Mouse (Mus musculus) lung, embryonic 14.5 days (tissue): Measurements from ENCODE around the gene Gm17268. TPM values are rescaled to one million over a fixed set of nuclear protein-coding genes. Genes with fewer than 3 reads are reported as not detected.

Experiments used
- ATAC-seq: fragments of 200-750 bp; cut with Nextera tagmentation; 2 replicates; pipeline ENCODE4 v1.8.0; 2017; ENCODE audit warnings: mild to moderate bottlenecking, moderate TSS enrichment, moderate library complexity; ENCODE audit not compliant: insufficient read depth
- DNase-seq: peaks from one replicate; pipeline ENCODE4 v3.0.0-alpha.2; 2015
- H3K27ac ChIP-seq: fragments of 300-500 bp; sonication (generic); 2 replicates; pipeline ENCODE4 v1.5.1; 2014; ENCODE audit warnings: low read depth, mild to moderate bottlenecking, moderate library complexity
- H3K27me3 ChIP-seq: fragments of 300-500 bp; sonication (generic); 2 replicates; pipeline ENCODE4 v1.6.1; 2014; ENCODE audit warnings: low read length, control low read depth; ENCODE audit not compliant: insufficient read depth
- H3K36me3 ChIP-seq: fragments of 300-500 bp; sonication (generic); 2 replicates; pipeline ENCODE4 v1.6.1; 2014; ENCODE audit warnings: control low read depth; ENCODE audit not compliant: insufficient read depth
- H3K4me1 ChIP-seq: fragments of 300-500 bp; sonication (generic); 2 replicates; pipeline ENCODE4 v1.6.1; 2014; ENCODE audit warnings: antibody characterized with exemption, control low read depth; ENCODE audit not compliant: insufficient read depth
- H3K4me2 ChIP-seq: fragments of 300-500 bp; sonication (generic); 2 replicates; pipeline ENCODE4 v1.6.1; 2014; ENCODE audit warnings: mild to moderate bottlenecking
- H3K4me3 ChIP-seq: fragments of 300-500 bp; sonication (generic); 2 replicates; pipeline ENCODE4 v1.5.1; 2014; ENCODE audit warnings: low read depth, low read length
- H3K9ac ChIP-seq: fragments of 300-500 bp; sonication (generic); 2 replicates; pipeline ENCODE4 v1.6.1; 2014
- H3K9me3 ChIP-seq: fragments of 300-500 bp; sonication (generic); 2 replicates; pipeline ENCODE4 v1.6.1; 2016; ENCODE audit warnings: low read depth, low read length, control low read depth
- CTCF ChIP-seq: IDR thresholded peaks from 2 replicates; pipeline ENCODE4 v1.5.1; 2016; ENCODE audit warnings: antibody characterized with exemption, low read depth
- WGBS: fragments of 180-500 bp; shearing (Covaris S2); extraction: QIAGEN DNeasy Blood & Tissue Kit; methylation state at CpG from one replicate; pipeline ENCODE4 v1.1.7; 2014; 5-methylcytosine and 5-hydroxymethylcytosine counted together
- polyA plus RNA-seq: library from polyadenylated mRNA; unstranded; fragments of >200 nt; fragmentation: Nextera tagmentation; extraction: Ambion mirVana; gene quantifications from 2 replicates; pipeline ENCODE4 v1.2.1, GENCODE M21; 2014

The Gm17268 gene
- polyA plus RNA-seq, 1 experiment from 2014 or later: not detected

GRCm38 (mm10) chr11:82000581-82000980 lies 37.8 kb downstream of the Gm17268 start:
- no peak overlapping the region for H3K9ac ChIP-seq
- H3K9me3 ChIP-seq: no peaks in the 10 kb centered on the region
- ATAC-seq (no peak), DNase-seq (no peak)
- 63% methylated on average over 5 of the region's 5 CpGs for WGBS
- H3K4me3 ChIP-seq: no peak overlapping the region
- no peak overlapping the region for H3K4me2 ChIP-seq
- H3K27ac ChIP-seq: no peak overlapping the region
- no peak for TF ChIP-seq CTCF
- no peaks in the 10 kb centered on the region for H3K4me1 ChIP-seq
- no peaks in the 10 kb centered on the region for H3K36me3 ChIP-seq
- no peaks in the 10 kb centered on the region for H3K27me3 ChIP-seq

GRCm38 (mm10) chr11:81999469-81999868 lies 38.9 kb downstream of the Gm17268 start:
- Histone ChIP-seq H3K9me3 (no peaks in the 10 kb centered on the region), H3K9ac (no peak overlapping the region), H3K27me3 (no peaks in the 10 kb centered on the region), H3K4me3 (no peak overlapping the region), H3K4me2 (no peak overlapping the region), H3K27ac (no peak overlapping the region), H3K4me1 (no peaks in the 10 kb centered on the region), H3K36me3 (no peaks in the 10 kb centered on the region)
- TF ChIP-seq CTCF: no peak
- no peak for ATAC-seq
- WGBS: 65% methylated on average over 4 of the region's 4 CpGs
- DNase-seq: no peak

- H3K4me1 ChIP-seq: no peaks in the 10 kb centered on the region
- DNase-seq: no peak
- no peak overlapping the region for H3K4me3 ChIP-seq
- WGBS: 82% methylated on average over 3 of the region's 3 CpGs
- H3K9ac ChIP-seq: no peak overlapping the region
- no peak for ATAC-seq
- H3K4me2 ChIP-seq: no peak overlapping the region
- no peaks in the 10 kb centered on the region for H3K9me3 ChIP-seq
- no peak for TF ChIP-seq CTCF
- no peaks in the 10 kb centered on the region for H3K36me3 ChIP-seq
- H3K27ac ChIP-seq: no peak overlapping the region
- no peaks in the 10 kb centered on the region for H3K27me3 ChIP-seq
These were observed 39.7 kb downstream of the Gm17268 start for GRCm38 (mm10) chr11:81998646-81999045.

- TF ChIP-seq CTCF: no peak
- Histone ChIP-seq H3K4me2 (no peak overlapping the region), H3K9me3 (no peaks in the 10 kb centered on the region), H3K27ac (no peak overlapping the region), H3K36me3 (no peaks in the 10 kb centered on the region), H3K4me3 (no peak overlapping the region), H3K4me1 (no peaks in the 10 kb centered on the region), H3K27me3 (no peaks in the 10 kb centered on the region), H3K9ac (no peak overlapping the region)
- ATAC-seq (no peak), DNase-seq (no peak)
- WGBS: 86% methylated on average over 5 of the region's 5 CpGs
These were observed 41.3 kb downstream of the Gm17268 start for GRCm38 (mm10) chr11:81997085-81997484.

GRCm38 (mm10) chr11:81996172-81996841 lies 42.1 kb downstream of the Gm17268 start:
- H3K27ac ChIP-seq: no peak overlapping the region
- H3K9ac ChIP-seq: no peak overlapping the region
- no peaks in the 10 kb centered on the region for H3K9me3 ChIP-seq
- 62% methylated on average over 10 of the region's 10 CpGs for WGBS
- DNase-seq (peak; percentile 84), ATAC-seq (no peak; the same call in 1 of the 2 replicates)
- no peak overlapping the region for H3K4me3 ChIP-seq
- no peaks in the 10 kb centered on the region for H3K36me3 ChIP-seq
- no peaks in the 10 kb centered on the region for H3K4me1 ChIP-seq
- H3K4me2 ChIP-seq: no peak overlapping the region
- H3K27me3 ChIP-seq: no peaks in the 10 kb centered on the region
- TF ChIP-seq CTCF: peak; percentile 100

GRCm38 (mm10) chr11:81983146-81983545 lies 55.2 kb downstream of the Gm17268 start:
- Histone ChIP-seq H3K9ac (no peak overlapping the region), H3K27ac (no peak overlapping the region), H3K27me3 (no peaks in the 10 kb centered on the region), H3K4me3 (no peak overlapping the region), H3K4me2 (no peak overlapping the region), H3K9me3 (no peaks in the 10 kb centered on the region), H3K4me1 (no peaks in the 10 kb centered on the region), H3K36me3 (no peaks in the 10 kb centered on the region)
- TF ChIP-seq CTCF: peak; percentile 76
- WGBS: 36% methylated on average over 5 of the region's 5 CpGs
- peak; percentile 88 for DNase-seq
- ATAC-seq: no peak

- no peak overlapping the region for H3K4me3 ChIP-seq
- H3K9ac ChIP-seq: no peak overlapping the region
- H3K27me3 ChIP-seq: no peaks in the 10 kb centered on the region
- no peak for TF ChIP-seq CTCF
- H3K4me1 ChIP-seq: no peaks in the 10 kb centered on the region
- H3K9me3 ChIP-seq: no peaks in the 10 kb centered on the region
- H3K27ac ChIP-seq: no peak overlapping the region
- peak; percentile 46 for DNase-seq
- no peaks in the 10 kb centered on the region for H3K36me3 ChIP-seq
- WGBS: 18% methylated on average over 11 of the region's 11 CpGs
- no peak overlapping the region for H3K4me2 ChIP-seq
- no peak for ATAC-seq
These were observed 56.2 kb downstream of the Gm17268 start for GRCm38 (mm10) chr11:81982191-81982590.

Other genes with a start within 250 kb of the Gm17268 start
- gene 5530401A14Rik, start 177.9 kb downstream of the Gm17268 start, polyA plus RNA-seq: not detected in 2 replicates
- gene Asic2, start 70.1 kb downstream of the Gm17268 start, polyA plus RNA-seq: 0.28 and 0.34 TPM in 2 replicates
- 35.2 and 36.9 TPM in 2 replicates for gene Ccl2, start 3.0 kb downstream of the Gm17268 start, polyA plus RNA-seq
- gene Ccl7, start 7.2 kb upstream of the Gm17268 start, polyA plus RNA-seq: 11.6 and 13.4 TPM in 2 replicates
- gene Ccl11, start 19.3 kb upstream of the Gm17268 start, polyA plus RNA-seq: 52.3 and 57.3 TPM in 2 replicates
- 2.9 and 5.3 TPM in 2 replicates for gene Ccl12, start 63.3 kb upstream of the Gm17268 start, polyA plus RNA-seq
- gene Ccl8, start 76.6 kb upstream of the Gm17268 start, polyA plus RNA-seq: not detected in 2 replicates